Mouse (Mus musculus): ENCODE data around the gene Dock10. TPM values are rescaled to one million over a fixed set of nuclear protein-coding genes. Genes with fewer than 3 reads are reported as not detected.
"Not testable (repeated sequence)": the region's sequence is repeated elsewhere in the genome, so short reads cannot be mapped to it uniquely, and the experiment has no call there.

Gene Dock10
- polyA plus RNA-seq (2012; ENCODE audit: insufficient read depth, insufficient read length, missing spikeins) = 2.2 and 3.4 TPM in 2 replicates

GRCm38 (mm10) chr1:80757977-80758797 is at the start of gene Dock10:
Dock10 (minus strand) TSS chr1:80758527.
- Histone ChIP-seq H3K27ac (replicated peaks; ENCODE audit: low read depth, low read length) (no peak within 1 kb of the TSS), H3K4me3 (ENCODE audit: insufficient read depth, low read depth, low read length) (peak within 1 kb of the TSS; percentile 71), H3K4me1 (ENCODE audit: control insufficient read depth, insufficient read depth, insufficient read length, low read length) (no peaks in the 10 kb centered on the region)

- Histone ChIP-seq H3K27ac (replicated peaks; ENCODE audit: low read depth, low read length) (no peak overlapping the region), H3K4me3 (ENCODE audit: insufficient read depth, low read depth, low read length) (no peak overlapping the region), H3K4me1 (ENCODE audit: control insufficient read depth, insufficient read depth, insufficient read length, low read length) (no peaks in the 10 kb centered on the region)
Measured at GRCm38 (mm10) chr1:80806835-80807398, 48.6 kb upstream of the Dock10 start.

- Histone ChIP-seq H3K4me3 (ENCODE audit: insufficient read depth, low read depth, low read length) (no peak overlapping the region), H3K4me1 (ENCODE audit: control insufficient read depth, insufficient read depth, insufficient read length, low read length) (no peaks in the 10 kb centered on the region), H3K27ac (replicated peaks; ENCODE audit: low read depth, low read length) (no peak overlapping the region)
Measured at GRCm38 (mm10) chr1:80802023-80802422, 43.7 kb upstream of the Dock10 start.

GRCm38 (mm10) chr1:80785066-80785779 is 26.9 kb upstream of the Dock10 start:
- Histone ChIP-seq H3K4me3 (ENCODE audit: insufficient read depth, low read depth, low read length) (no peak overlapping the region), H3K27ac (replicated peaks; ENCODE audit: low read depth, low read length) (peak overlapping the region; percentile 68), H3K4me1 (ENCODE audit: control insufficient read depth, insufficient read depth, insufficient read length, low read length) (no peaks in the 10 kb centered on the region)

- Histone ChIP-seq H3K4me3 (ENCODE audit: insufficient read depth, low read depth, low read length) (no peak overlapping the region), H3K27ac (replicated peaks; ENCODE audit: low read depth, low read length) (peak overlapping the region; percentile 14; the same call in 1 of the 2 replicates), H3K4me1 (ENCODE audit: control insufficient read depth, insufficient read depth, insufficient read length, low read length) (no peaks in the 10 kb centered on the region)
Measured at GRCm38 (mm10) chr1:80784155-80784554, 25.8 kb upstream of the Dock10 start.

- H3K4me3 ChIP-seq (ENCODE audit: insufficient read depth, low read depth, low read length) = no peak overlapping the region
- no peaks in the 10 kb centered on the region for H3K4me1 ChIP-seq (ENCODE audit: control insufficient read depth, insufficient read depth, insufficient read length, low read length)
- H3K27ac ChIP-seq (replicated peaks; ENCODE audit: low read depth, low read length) = no peak overlapping the region
Measured at GRCm38 (mm10) chr1:80765504-80765903, 7.2 kb upstream of the Dock10 start.

GRCm38 (mm10) chr1:80763042-80763950 is 5.0 kb upstream of the Dock10 start:
- H3K4me3 ChIP-seq (ENCODE audit: insufficient read depth, low read depth, low read length) = no peak overlapping the region
- no peak overlapping the region for H3K27ac ChIP-seq (replicated peaks; ENCODE audit: low read depth, low read length)
- H3K4me1 ChIP-seq (ENCODE audit: control insufficient read depth, insufficient read depth, insufficient read length, low read length) = no peaks in the 10 kb centered on the region

- H3K4me1 ChIP-seq (ENCODE audit: control insufficient read depth, insufficient read depth, insufficient read length, low read length) = no peaks in the 10 kb centered on the region
- peak overlapping the region; percentile 71 for H3K4me3 ChIP-seq (ENCODE audit: insufficient read depth, low read depth, low read length)
- no peak overlapping the region for H3K27ac ChIP-seq (replicated peaks; ENCODE audit: low read depth, low read length)
Measured at GRCm38 (mm10) chr1:80758798-80759184, 464 bp upstream of the Dock10 start.

- Histone ChIP-seq H3K4me1 (ENCODE audit: control insufficient read depth, insufficient read depth, insufficient read length, low read length) (no peaks in the 10 kb centered on the region), H3K27ac (replicated peaks; ENCODE audit: low read depth, low read length) (no peak overlapping the region), H3K4me3 (ENCODE audit: insufficient read depth, low read depth, low read length) (peak overlapping the region; percentile 71)
Measured at GRCm38 (mm10) chr1:80757650-80757976, 714 bp downstream of the Dock10 start.

- no peak overlapping the region for H3K27ac ChIP-seq (replicated peaks; ENCODE audit: low read depth, low read length)
- no peaks in the 10 kb centered on the region for H3K4me1 ChIP-seq (ENCODE audit: control insufficient read depth, insufficient read depth, insufficient read length, low read length)
Measured at GRCm38 (mm10) chr1:80756824-80757649, 1.3 kb downstream of the Dock10 start.

GRCm38 (mm10) chr1:80756060-80756439 is 2.3 kb downstream of the Dock10 start:
- no peak overlapping the region for H3K4me3 ChIP-seq (ENCODE audit: insufficient read depth, low read depth, low read length)
- H3K4me1 ChIP-seq (ENCODE audit: control insufficient read depth, insufficient read depth, insufficient read length, low read length) = no peaks in the 10 kb centered on the region
- H3K27ac ChIP-seq (replicated peaks; ENCODE audit: low read depth, low read length) = no peak overlapping the region

More at GRCm38 (mm10) chr1:80756824-80757649, 1.3 kb downstream of the Dock10 start:
- H3K4me3 ChIP-seq (ENCODE audit: insufficient read depth, low read depth, low read length) = peak overlapping the region; percentile 71

GRCm38 (mm10) chr1:80755296-80756059 is 2.8 kb downstream of the Dock10 start:
- Histone ChIP-seq H3K27ac (replicated peaks; ENCODE audit: low read depth, low read length) (no peak overlapping the region), H3K4me1 (ENCODE audit: control insufficient read depth, insufficient read depth, insufficient read length, low read length) (no peaks in the 10 kb centered on the region), H3K4me3 (ENCODE audit: insufficient read depth, low read depth, low read length) (no peak overlapping the region)

- H3K4me3 ChIP-seq (ENCODE audit: insufficient read depth, low read depth, low read length); H3K4me1 ChIP-seq (ENCODE audit: control insufficient read depth, insufficient read depth, insufficient read length, low read length); H3K27ac ChIP-seq (replicated peaks; ENCODE audit: low read depth, low read length): not testable (repeated sequence)
Measured at GRCm38 (mm10) chr1:80749122-80749521, 9.2 kb downstream of the Dock10 start.

Measured in brown adipose tissue, adult 24 weeks (tissue).